Mouse (Mus musculus) gastrocnemius, adult 2 months (tissue): ENCODE data around the gene Gm10197. TPM values are rescaled to one million over a fixed set of nuclear protein-coding genes. Genes with fewer than 3 reads are reported as not detected.

Experiments
- DNase-seq: peaks from one replicate; pipeline ENCODE4 v3.0.0; 2022
- H3K27ac ChIP-seq: fragments of 200-600 bp; 2 replicates; pipeline ENCODE4 v1.8.1; 2022; ENCODE audit warnings: mild to moderate bottlenecking
- H3K4me3 ChIP-seq: fragments of 200-600 bp; 2 replicates; pipeline ENCODE4 v1.8.1; 2022; ENCODE audit warnings: mild to moderate bottlenecking, moderate library complexity
- CTCF ChIP-seq: fragments of 200-600 bp; IDR thresholded peaks from 2 replicates; pipeline ENCODE4 v1.8.1; 2022; ENCODE audit warnings: antibody characterized with exemption, mild to moderate bottlenecking, moderate library complexity
- intact Hi-C: fragments of 180-260 bp; cut with DNase I; formaldehyde crosslinking; loops from one replicate; pipeline ENCODE4 v1.15.1; 2025
- total RNA-seq, 2 experiments: library from RNA; stranded (reverse); gene quantifications; 2 replicates each; pipeline ENCODE4 v1.2.3; 2021

Gene Gm10197
- total RNA-seq, 2 experiments from 2014 or later: not detected

DNA sequence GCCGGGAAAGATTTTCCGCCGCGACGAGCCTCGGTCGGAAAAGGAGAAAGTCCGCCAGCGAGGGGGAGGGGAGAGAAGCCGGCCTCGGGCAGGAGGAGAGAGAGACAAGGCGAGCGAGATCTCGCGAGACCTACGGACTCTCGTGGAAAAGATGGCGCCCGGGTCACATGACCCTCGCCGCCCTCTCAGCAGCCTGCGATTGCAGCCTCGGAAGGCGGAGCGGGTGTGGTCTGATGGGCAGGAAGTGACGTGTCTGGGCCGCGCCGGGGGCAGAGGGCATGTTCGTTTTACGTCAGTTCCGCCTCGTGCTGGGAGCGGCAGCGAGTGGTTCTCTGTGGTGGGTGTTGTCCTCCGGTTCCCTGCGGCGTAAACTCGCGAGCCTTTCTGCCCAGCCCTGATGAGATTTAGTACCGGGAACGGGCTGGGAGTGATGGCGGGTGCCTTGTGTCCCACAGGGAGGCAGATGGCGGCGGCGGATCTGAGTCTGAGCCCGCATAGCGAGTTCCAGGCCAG lies 19.0 kb upstream of the Gm10197 start, which contains the start of gene Smndc1:
Smndc1 (minus strand) TSS at position 84 of the 513 bp plus-strand sequence.
- intact Hi-C loops: loop anchor here (5.0 kb wide), 1 partner anchor 552 kb away; the partner anchor contains the start of genes Bbip1 and Shoc2
- H3K27ac ChIP-seq: peak within 1 kb of the TSS; percentile 98
- no peak for TF ChIP-seq CTCF
- peak; percentile 100 for DNase-seq
- H3K4me3 ChIP-seq: peak within 1 kb of the TSS; percentile 99

DNA sequence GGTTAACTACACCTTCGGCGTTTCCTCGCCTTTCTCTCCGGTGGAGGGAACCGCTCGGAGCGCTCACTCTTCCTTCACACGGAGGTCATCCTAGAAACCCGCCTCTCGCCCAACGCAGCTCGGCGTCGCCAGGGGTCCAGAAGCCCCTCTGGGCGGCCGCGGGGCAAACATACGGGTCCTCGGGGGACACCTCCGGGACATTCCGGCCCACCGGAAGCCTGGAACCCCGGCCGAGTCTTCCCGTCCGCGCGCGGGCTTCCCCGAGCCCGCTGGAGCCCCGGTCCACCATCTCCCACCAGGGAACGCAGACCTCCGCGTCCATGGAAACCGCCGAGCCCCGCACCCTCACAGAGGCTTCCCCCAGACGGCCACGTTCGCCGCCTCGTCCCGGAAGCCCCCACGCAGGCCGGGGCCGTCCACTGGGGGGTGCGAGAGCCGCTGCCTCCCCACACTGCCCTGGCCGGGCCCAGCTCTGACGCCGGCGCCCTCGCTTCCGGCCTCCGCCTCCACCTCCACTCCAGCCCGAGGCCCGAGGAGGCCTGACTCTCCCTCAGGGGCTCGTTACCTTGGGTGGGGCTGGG lies 18.4 kb upstream of the Gm10197 start:
- intact Hi-C loops: loop anchor here (5.0 kb wide), 1 partner anchor 552 kb away; the partner anchor contains the start of genes Bbip1 and Shoc2
- no peak for DNase-seq
- TF ChIP-seq CTCF: peak; percentile 1; the same call in 1 of the 2 replicates
- H3K27ac ChIP-seq: peak overlapping the region; percentile 98
- peak overlapping the region; percentile 99 for H3K4me3 ChIP-seq

- peak overlapping the region; percentile 99 for H3K4me3 ChIP-seq
- intact Hi-C loops: no loop called here
- DNase-seq: no peak
- no peak for TF ChIP-seq CTCF
- peak overlapping the region; percentile 98 for H3K27ac ChIP-seq
Measured at GRCm38 (mm10) chr19:53389417-53389816, 17.9 kb upstream of the Gm10197 start.

DNA sequence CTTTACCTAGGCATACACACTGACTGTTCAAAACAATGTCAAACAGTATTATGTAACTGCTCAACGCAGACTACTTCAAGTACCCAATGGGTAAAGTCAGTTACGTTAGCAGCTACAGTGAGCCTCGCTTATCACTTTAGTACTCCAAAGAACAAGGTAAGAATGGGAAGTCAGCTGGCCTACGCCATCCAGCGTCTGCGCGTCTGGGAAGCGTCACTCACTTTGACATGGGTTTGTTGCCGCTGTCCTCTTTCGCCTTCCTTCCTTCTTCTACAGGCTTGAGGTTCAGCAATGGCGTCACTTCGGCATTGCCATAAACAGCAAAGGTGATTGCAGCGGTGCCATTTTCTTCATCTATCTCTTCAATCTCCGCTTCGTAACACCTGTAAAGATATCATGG lies 11.8 kb upstream of the Gm10197 start:
- no peak for TF ChIP-seq CTCF
- intact Hi-C loops: no loop called here

DNA sequence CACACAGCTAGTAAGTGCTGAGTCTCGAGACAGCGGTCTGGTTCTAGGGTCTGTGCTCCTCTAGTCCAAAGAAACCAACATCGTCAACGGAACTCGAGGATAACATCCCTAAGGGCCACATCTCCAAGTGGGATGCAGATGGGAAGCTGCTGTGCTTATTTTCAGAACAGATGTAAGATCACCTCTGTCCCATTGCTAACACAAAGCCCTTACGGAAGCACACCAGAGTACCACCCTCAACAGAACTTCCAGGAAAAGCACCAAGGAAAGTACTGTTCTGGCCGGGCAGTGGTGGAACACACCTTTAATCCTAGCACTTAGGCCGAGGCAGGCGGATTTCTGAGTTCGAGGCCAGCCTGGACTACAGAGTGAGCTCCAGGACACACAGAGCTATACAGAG lies 6.9 kb upstream of the Gm10197 start:
- no peak for DNase-seq
- TF ChIP-seq CTCF: no peak
- no peak overlapping the region for H3K4me3 ChIP-seq
- no peak overlapping the region for H3K27ac ChIP-seq
- intact Hi-C loops: no loop called here

More for the DNA sequence above, 11.8 kb upstream of the Gm10197 start:
- no peak for DNase-seq
- Histone ChIP-seq H3K27ac (no peak overlapping the region), H3K4me3 (no peak overlapping the region)

- no peak for TF ChIP-seq CTCF
- intact Hi-C loops: no loop called here
- Histone ChIP-seq H3K27ac (no peak overlapping the region), H3K4me3 (no peak overlapping the region)
- DNase-seq: no peak
Measured at GRCm38 (mm10) chr19:53377652-53378051, 6.1 kb upstream of the Gm10197 start.

DNA sequence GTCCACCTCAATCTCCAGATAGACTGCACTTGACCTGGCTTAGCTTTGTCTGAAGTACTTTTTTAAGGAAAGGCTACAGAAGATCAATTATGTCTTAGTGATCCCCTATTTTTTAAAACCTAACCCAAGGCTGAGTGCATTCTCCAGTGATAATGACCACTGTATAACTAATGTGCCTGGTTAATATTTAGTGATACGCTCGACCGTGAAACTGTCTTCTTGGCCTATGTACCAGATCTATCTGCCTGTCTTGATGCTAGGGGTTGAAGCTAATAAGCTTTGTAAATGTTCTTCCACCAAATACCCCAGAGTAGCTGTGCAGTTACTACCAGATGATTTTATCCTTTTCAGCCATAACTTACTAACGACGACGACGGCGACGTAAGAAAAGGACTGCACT lies 4.2 kb upstream of the Gm10197 start:
- intact Hi-C loops: no loop called here
- no peak for DNase-seq
- Histone ChIP-seq H3K4me3 (no peak overlapping the region), H3K27ac (no peak overlapping the region)
- TF ChIP-seq CTCF: no peak

DNA sequence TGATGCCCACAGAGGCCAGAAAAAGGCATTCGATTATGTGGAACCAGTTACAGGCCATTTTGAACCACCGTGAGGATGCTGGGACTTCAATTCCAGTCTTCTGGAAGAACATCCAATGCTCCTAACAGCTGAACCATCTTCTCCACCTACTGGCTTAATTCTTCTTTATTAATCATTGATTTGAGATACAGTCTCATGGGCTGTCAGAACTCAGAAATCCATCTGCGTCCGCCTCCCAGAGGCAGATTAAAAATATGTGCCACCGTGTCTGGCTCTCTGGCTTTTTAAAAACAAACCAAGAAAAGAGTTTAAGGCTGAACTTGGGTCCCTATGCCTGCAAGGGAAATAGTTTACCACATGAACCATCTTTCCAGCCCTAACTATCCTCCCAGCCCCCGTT lies 3.7 kb upstream of the Gm10197 start:
- no peak for DNase-seq
- no peak overlapping the region for H3K4me3 ChIP-seq
- TF ChIP-seq CTCF: no peak
- H3K27ac ChIP-seq: no peak overlapping the region
- intact Hi-C loops: no loop called here

GRCm38 (mm10) chr19:53373570-53373969 lies 2.0 kb upstream of the Gm10197 start:
- no peak for TF ChIP-seq CTCF
- H3K4me3 ChIP-seq: no peak overlapping the region
- intact Hi-C loops: no loop called here
- no peak for DNase-seq
- H3K27ac ChIP-seq: no peak overlapping the region

- no peak for TF ChIP-seq CTCF
- no peak for DNase-seq
- intact Hi-C loops: no loop called here
- no peak overlapping the region; the same call in 1 of the 2 replicates for H3K4me3 ChIP-seq
- H3K27ac ChIP-seq: no peak overlapping the region
Measured at GRCm38 (mm10) chr19:53370233-53370632, 1.3 kb downstream of the Gm10197 start.

DNA sequence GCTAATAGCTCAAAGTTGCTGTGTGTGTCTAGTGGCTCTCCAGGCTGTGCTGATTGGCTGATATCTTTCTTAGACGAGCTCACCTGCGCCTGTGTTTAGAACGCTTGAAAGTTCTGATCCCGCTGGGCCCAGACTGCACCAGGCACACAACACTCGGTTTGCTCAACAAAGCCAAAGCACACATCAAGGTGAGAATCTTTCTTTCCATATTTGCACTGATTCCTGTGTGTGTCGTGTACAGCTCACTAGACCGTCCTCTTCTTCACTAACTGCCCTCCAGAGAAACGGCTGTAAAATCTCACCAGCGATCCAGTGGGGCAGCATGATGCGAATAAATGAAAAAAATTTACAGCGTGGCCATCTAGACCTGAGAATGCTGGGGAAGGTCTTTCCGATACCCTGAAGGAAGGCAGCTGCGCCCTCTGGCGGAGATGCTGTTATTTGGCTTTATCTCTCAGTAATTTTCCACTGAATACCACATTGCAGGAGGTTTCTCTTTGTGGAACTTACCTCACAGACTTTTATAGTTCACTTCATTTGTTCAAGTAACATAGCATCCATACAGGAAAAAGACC lies 2.0 kb downstream of the Gm10197 start:
- Histone ChIP-seq H3K4me3 (no peak overlapping the region; the same call in 1 of the 2 replicates), H3K27ac (peak overlapping the region; percentile 46; the same call in 1 of the 2 replicates)
- peak; percentile 93 for TF ChIP-seq CTCF
- intact Hi-C loops: loop anchor here (1.0 to 5.0 kb wide), 3 partner anchors 37 to 362 kb away; no protein-coding TSS in a partner anchor
- DNase-seq: peak; percentile 79

GRCm38 (mm10) chr19:53366881-53367280 lies 4.7 kb downstream of the Gm10197 start:
- no peak for TF ChIP-seq CTCF

GRCm38 (mm10) chr19:53366057-53366775 lies 5.3 kb downstream of the Gm10197 start:
- DNase-seq: no peak
- H3K27ac ChIP-seq: peak overlapping the region; percentile 79; the same call in 1 of the 2 replicates
- no peak overlapping the region for H3K4me3 ChIP-seq
- TF ChIP-seq CTCF: no peak
- intact Hi-C loops: loop anchor here (5.0 kb wide), 2 partner anchors 34 to 359 kb away; no protein-coding TSS in a partner anchor

More at GRCm38 (mm10) chr19:53366881-53367280, 4.7 kb downstream of the Gm10197 start:
- no peak overlapping the region for H3K4me3 ChIP-seq
- no peak for DNase-seq
- intact Hi-C loops: loop anchor here (5.0 kb wide), 2 partner anchors 35 to 360 kb away; no protein-coding TSS in a partner anchor
- H3K27ac ChIP-seq: no peak overlapping the region
